Mouse (Mus musculus): ENCODE results near the gene Rapgef1. TPM values are rescaled to one million over a fixed set of nuclear protein-coding genes. Genes with fewer than 3 reads are reported as not detected.

The Rapgef1 gene
- polyA plus RNA-seq, 1 experiment from 2014 or later: 15.9 TPM

- no peak overlapping the region for H3K9ac ChIP-seq
- H3K4me3 ChIP-seq: no peak overlapping the region
- no peak overlapping the region for H3K27ac ChIP-seq
- H3K27me3 ChIP-seq: no peaks in the 10 kb centered on the region
- H3K9me3 ChIP-seq: no peaks in the 10 kb centered on the region
- peaks cover 48% of the 10 kb centered on the region for H3K4me1 ChIP-seq
- no peak for ATAC-seq (ENCODE audit: insufficient number of reproducible peaks, low FRiP score, low TSS enrichment, low read depth)
- H3K36me3 ChIP-seq: no peaks in the 10 kb centered on the region
- 80% methylated on average over 5 of the region's 5 CpGs for WGBS
- H3K4me2 ChIP-seq: no peak overlapping the region
Observed at GRCm38 (mm10) chr2:29634541-29634940, 15.0 kb downstream of the Rapgef1 start.

DNA sequence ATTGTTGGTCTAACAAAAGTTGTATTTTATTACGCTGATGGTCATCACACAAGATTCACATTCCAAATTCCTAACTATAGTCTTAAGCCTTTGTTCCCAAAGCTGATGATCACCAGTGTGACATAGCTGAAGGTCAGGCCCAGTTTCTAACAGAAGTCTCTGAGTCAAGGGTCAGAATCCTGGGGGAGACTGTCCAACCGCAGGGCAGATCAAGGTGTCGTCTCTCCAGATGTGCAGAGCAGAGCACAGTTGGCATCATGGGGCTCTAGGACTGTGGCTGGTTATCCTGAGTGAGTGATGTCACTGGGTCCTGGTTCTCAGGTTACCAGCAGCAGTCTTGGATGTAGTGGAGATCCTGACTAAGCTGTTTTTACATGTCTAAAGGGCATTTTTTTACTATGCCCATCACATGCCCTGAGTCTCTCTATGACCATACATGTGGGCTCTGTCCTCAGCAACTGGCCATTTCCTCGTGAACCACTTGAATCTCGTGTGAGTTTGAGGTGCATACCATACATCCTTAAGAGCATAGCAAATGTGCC, 16.5 kb downstream of the Rapgef1 start:
- Histone ChIP-seq H3K4me1 (peaks cover 47% of the 10 kb centered on the region), H3K27me3 (no peaks in the 10 kb centered on the region), H3K4me3 (no peak overlapping the region), H3K27ac (no peak overlapping the region), H3K9ac (no peak overlapping the region), H3K4me2 (no peak overlapping the region), H3K9me3 (no peaks in the 10 kb centered on the region), H3K36me3 (0 out of 2 replicates have a peak, but pooled peaks cover 4% of the 10 kb centered on the region)
- no peak for ATAC-seq (ENCODE audit: insufficient number of reproducible peaks, low FRiP score, low TSS enrichment, low read depth)
- WGBS: 74% methylated on average over 5 of the region's 5 CpGs

- no peak for ATAC-seq (ENCODE audit: insufficient number of reproducible peaks, low FRiP score, low TSS enrichment, low read depth)
- H3K4me1 ChIP-seq: peaks cover 47% of the 10 kb centered on the region
- H3K9ac ChIP-seq: no peak overlapping the region
- H3K4me2 ChIP-seq: no peak overlapping the region
- no peaks in the 10 kb centered on the region for H3K9me3 ChIP-seq
- no peak overlapping the region for H3K4me3 ChIP-seq
- H3K27ac ChIP-seq: no peak overlapping the region
- no peaks in the 10 kb centered on the region for H3K27me3 ChIP-seq
- 0 out of 2 replicates have a peak, but pooled peaks cover 4% of the 10 kb centered on the region for H3K36me3 ChIP-seq
Observed at GRCm38 (mm10) chr2:29637528-29637927, 18.0 kb downstream of the Rapgef1 start.

DNA sequence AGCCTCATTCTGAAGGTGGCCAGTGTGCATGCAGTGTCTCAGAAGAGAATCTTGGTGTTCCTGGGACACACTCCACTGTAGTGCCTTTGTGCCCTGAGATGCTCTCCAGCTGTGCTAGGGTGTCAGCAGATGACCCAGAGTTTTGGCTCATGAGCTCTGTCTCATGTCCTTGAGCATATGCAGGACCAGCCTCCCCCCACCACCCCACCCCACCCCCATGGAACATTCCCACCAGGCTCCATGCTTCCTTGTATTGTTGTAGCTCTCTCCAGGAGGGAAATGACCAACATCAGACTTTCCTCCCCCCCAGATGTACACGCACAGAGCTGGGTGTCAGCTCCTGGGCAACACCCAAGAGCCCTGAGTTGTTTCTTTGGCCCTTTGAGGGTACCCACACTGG, 19.9 kb downstream of the Rapgef1 start:
- Histone ChIP-seq H3K4me3 (no peak overlapping the region), H3K4me2 (no peak overlapping the region), H3K27ac (peak overlapping the region; percentile 27; the same call in 1 of the 2 replicates), H3K9ac (no peak overlapping the region), H3K9me3 (no peaks in the 10 kb centered on the region), H3K36me3 (0 out of 2 replicates have a peak, but pooled peaks cover 4% of the 10 kb centered on the region), H3K4me1 (peaks cover 34% of the 10 kb centered on the region), H3K27me3 (no peaks in the 10 kb centered on the region)
- no peak for ATAC-seq (ENCODE audit: insufficient number of reproducible peaks, low FRiP score, low TSS enrichment, low read depth)
- 100% methylated on average over 1 of the region's 1 CpGs for WGBS

- Histone ChIP-seq H3K9ac (no peak overlapping the region), H3K4me2 (no peak overlapping the region), H3K27ac (peak overlapping the region; percentile 17; the same call in 1 of the 2 replicates), H3K4me3 (no peak overlapping the region), H3K27me3 (no peaks in the 10 kb centered on the region), H3K4me1 (peaks cover 34% of the 10 kb centered on the region), H3K36me3 (0 out of 2 replicates have a peak, but pooled peaks cover 4% of the 10 kb centered on the region), H3K9me3 (no peaks in the 10 kb centered on the region)
- no peak for ATAC-seq (ENCODE audit: insufficient number of reproducible peaks, low FRiP score, low TSS enrichment, low read depth)
- WGBS: 69% methylated on average over 5 of the region's 5 CpGs
Observed at GRCm38 (mm10) chr2:29639953-29640743, 20.6 kb downstream of the Rapgef1 start.

DNA sequence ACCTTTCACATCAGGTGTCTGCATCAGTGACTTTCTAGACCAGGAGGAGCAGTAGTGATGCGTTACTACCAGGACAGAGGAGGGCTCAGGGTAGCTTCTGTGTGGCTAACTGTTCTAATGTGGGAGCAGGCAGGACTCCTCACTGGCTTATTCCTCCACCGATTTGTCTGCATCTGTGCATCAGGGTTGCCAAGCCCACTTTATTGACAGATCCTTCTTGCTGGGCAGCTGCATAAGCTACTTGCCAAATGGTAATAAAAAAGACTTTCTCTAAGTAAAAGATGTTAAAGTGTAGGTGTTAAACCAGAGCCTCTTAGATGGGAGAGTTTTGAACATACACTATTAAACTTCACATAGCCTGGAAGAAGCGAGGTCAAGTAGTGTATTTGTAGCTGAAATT, 22.2 kb downstream of the Rapgef1 start:
- no peak overlapping the region for H3K4me2 ChIP-seq
- no peaks in the 10 kb centered on the region for H3K9me3 ChIP-seq
- H3K4me3 ChIP-seq: no peak overlapping the region
- H3K27ac ChIP-seq: no peak overlapping the region
- ATAC-seq (ENCODE audit: insufficient number of reproducible peaks, low FRiP score, low TSS enrichment, low read depth): no peak
- no peak overlapping the region for H3K9ac ChIP-seq
- H3K27me3 ChIP-seq: no peaks in the 10 kb centered on the region
- 0 out of 2 replicates have a peak, but pooled peaks cover 4% of the 10 kb centered on the region for H3K36me3 ChIP-seq
- H3K4me1 ChIP-seq: peaks cover 33% of the 10 kb centered on the region
- WGBS: 72% methylated on average over 3 of the region's 3 CpGs

GRCm38 (mm10) chr2:29643418-29643817, 23.9 kb downstream of the Rapgef1 start:
- 71% methylated on average over 4 of the region's 4 CpGs for WGBS
- Histone ChIP-seq H3K9me3 (no peaks in the 10 kb centered on the region), H3K4me2 (no peak overlapping the region), H3K4me3 (no peak overlapping the region), H3K36me3 (0 out of 2 replicates have a peak, but pooled peaks cover 4% of the 10 kb centered on the region), H3K27me3 (no peaks in the 10 kb centered on the region), H3K4me1 (peaks cover 27% of the 10 kb centered on the region), H3K9ac (no peak overlapping the region), H3K27ac (no peak overlapping the region)
- ATAC-seq (ENCODE audit: insufficient number of reproducible peaks, low FRiP score, low TSS enrichment, low read depth): no peak

DNA sequence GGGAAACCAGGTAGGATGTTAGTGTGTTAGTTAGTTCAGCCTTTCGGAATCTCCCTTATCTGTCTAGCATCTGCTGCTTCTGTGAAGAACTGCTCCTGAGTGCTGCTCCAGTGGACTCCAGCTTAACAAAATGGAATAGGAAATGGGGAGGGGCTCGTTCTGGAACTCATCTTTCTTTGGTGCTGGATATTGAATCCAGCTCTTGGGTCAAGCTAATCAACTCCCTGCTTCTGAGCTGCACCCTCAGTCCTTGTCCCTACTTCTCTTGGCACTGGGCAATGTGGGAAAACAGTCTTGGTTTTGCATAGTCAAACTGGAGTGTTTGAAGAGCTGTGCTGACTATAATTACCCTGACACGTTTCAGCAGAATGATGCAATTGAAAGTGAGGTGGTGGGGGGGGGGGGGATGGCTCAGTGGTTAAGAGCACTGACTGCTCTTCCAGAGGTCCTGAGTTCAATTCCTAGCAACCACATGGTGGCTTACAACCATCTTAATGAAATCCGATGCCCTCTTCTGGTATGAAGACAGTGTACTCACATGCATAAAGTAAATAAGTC, 25.6 kb downstream of the Rapgef1 start:
- Histone ChIP-seq H3K4me3 (no peak overlapping the region), H3K9ac (no peak overlapping the region), H3K36me3 (0 out of 2 replicates have a peak, but pooled peaks cover 4% of the 10 kb centered on the region), H3K4me1 (peaks cover 36% of the 10 kb centered on the region), H3K4me2 (no peak overlapping the region), H3K27me3 (no peaks in the 10 kb centered on the region), H3K27ac (no peak overlapping the region), H3K9me3 (no peaks in the 10 kb centered on the region)
- WGBS: 73% methylated on average over 4 of the region's 4 CpGs
- ATAC-seq (ENCODE audit: insufficient number of reproducible peaks, low FRiP score, low TSS enrichment, low read depth): no peak

- no peak overlapping the region for H3K4me2 ChIP-seq
- H3K9ac ChIP-seq: no peak overlapping the region
- H3K4me1 ChIP-seq: peaks cover 32% of the 10 kb centered on the region
- no peaks in the 10 kb centered on the region for H3K36me3 ChIP-seq
- no peak overlapping the region for H3K4me3 ChIP-seq
- 52% methylated on average over 3 of the region's 3 CpGs for WGBS
- peak overlapping the region; percentile 35 for H3K27ac ChIP-seq
- H3K9me3 ChIP-seq: no peaks in the 10 kb centered on the region
- peak; percentile 62 for ATAC-seq (ENCODE audit: insufficient number of reproducible peaks, low FRiP score, low TSS enrichment, low read depth)
- H3K27me3 ChIP-seq: no peaks in the 10 kb centered on the region
Observed at GRCm38 (mm10) chr2:29646613-29647012, 27.1 kb downstream of the Rapgef1 start.

- no peak overlapping the region for H3K9ac ChIP-seq
- no peaks in the 10 kb centered on the region for H3K36me3 ChIP-seq
- H3K4me2 ChIP-seq: no peak overlapping the region
- no peak overlapping the region for H3K27ac ChIP-seq
- H3K9me3 ChIP-seq: no peaks in the 10 kb centered on the region
- peaks cover 35% of the 10 kb centered on the region for H3K4me1 ChIP-seq
- no peak overlapping the region for H3K4me3 ChIP-seq
- ATAC-seq (ENCODE audit: insufficient number of reproducible peaks, low FRiP score, low TSS enrichment, low read depth): no peak
- WGBS: 77% methylated on average over 4 of the region's 4 CpGs
- H3K27me3 ChIP-seq: no peaks in the 10 kb centered on the region
Observed at GRCm38 (mm10) chr2:29647162-29647561, 27.6 kb downstream of the Rapgef1 start.

GRCm38 (mm10) chr2:29647808-29648207, 28.3 kb downstream of the Rapgef1 start:
- no peak for ATAC-seq (ENCODE audit: insufficient number of reproducible peaks, low FRiP score, low TSS enrichment, low read depth)
- WGBS: 71% methylated on average over 7 of the region's 7 CpGs
- H3K27ac ChIP-seq: no peak overlapping the region

More at GRCm38 (mm10) chr2:29647808-29648207, 28.3 kb downstream of the Rapgef1 start:
- Histone ChIP-seq H3K4me1 (peaks cover 38% of the 10 kb centered on the region), H3K4me2 (no peak overlapping the region), H3K4me3 (no peak overlapping the region), H3K9ac (no peak overlapping the region), H3K27me3 (no peaks in the 10 kb centered on the region), H3K9me3 (no peaks in the 10 kb centered on the region), H3K36me3 (no peaks in the 10 kb centered on the region)
